In genomic region chr11:107817196-107817595, GRCm38 (mm10) we compare ENCODE assay signal across 11 mouse cellular contexts. TPM values are rescaled to one million over a fixed set of nuclear protein-coding genes. Genes with fewer than 3 reads are reported as not detected.
DNase-seq lines count a peak whose midpoint lies in the region; ATAC-seq lines count a peak whose summit lies in the region.
"Had no signal": no experiment of that assay in that cellular context is flagged by ENCODE, and none has a peak within 500 bp of the region (broad histone marks: within the 10 kb centered on the region; RNA-seq: fewer than 3 reads in every experiment).

No protein-coding gene starts in this region.

- no peaks in the 10 kb centered on the region for H3K27me3 ChIP-seq in hindbrain, embryonic 14.5 days (ENCODE audit: control insufficient read depth, insufficient read depth, low read length)
- 0 out of 2 replicates have a peak, but pooled peaks cover 6% of the 10 kb centered on the region for H3K27me3 ChIP-seq in hindbrain, embryonic 12.5 days

- no peak for ATAC-seq in hindbrain, embryonic 14.5 days (ENCODE audit: low FRiP score)
- no peak for ATAC-seq in hindbrain, embryonic 12.5 days (ENCODE audit: low FRiP score)
- 0 out of 2 replicates have a peak, but pooled peaks have one; percentile 17 for ATAC-seq in megakaryocyte progenitor cell, adult 5-6 weeks (replicated peaks; ENCODE audit: poor library complexity)
- no peak for ATAC-seq in erythroblast, adult 5-6 weeks (replicated peaks; ENCODE audit: low FRiP score, poor library complexity, severe bottlenecking)

- H3K4me1 ChIP-seq in hindbrain, embryonic 14.5 days (replicated peaks; ENCODE audit: control insufficient read depth, insufficient read depth, low read length) = peaks cover 15% of the 10 kb centered on the region
- H3K4me1 ChIP-seq in hindbrain, embryonic 12.5 days = peaks cover 12% of the 10 kb centered on the region

- no peak overlapping the region for H3K4me2 ChIP-seq in hindbrain, embryonic 14.5 days (replicated peaks)
- no peak overlapping the region for H3K4me2 ChIP-seq in hindbrain, embryonic 12.5 days (replicated peaks)
- H3K4me2 ChIP-seq: stomach, embryonic 15.5 days had no signal

- H3K9ac ChIP-seq in hindbrain, embryonic 14.5 days = no peak overlapping the region
- no peak overlapping the region for H3K9ac ChIP-seq in hindbrain, embryonic 12.5 days
- H3K9ac ChIP-seq: stomach, embryonic 15.5 days had no signal

- H3K9me3 ChIP-seq in hindbrain, embryonic 14.5 days (ENCODE audit: control insufficient read depth, low read length) = no peaks in the 10 kb centered on the region
- no peaks in the 10 kb centered on the region for H3K9me3 ChIP-seq in hindbrain, embryonic 12.5 days (replicated peaks)
- H3K9me3 ChIP-seq: stomach, embryonic 15.5 days had no signal

- WGBS in hindbrain, embryonic 14.5 days = 49% methylated on average over 5 of the region's 5 CpGs
- 42% methylated on average over 5 of the region's 5 CpGs for WGBS in hindbrain, embryonic 12.5 days

- H3K36me3 ChIP-seq in hindbrain, embryonic 14.5 days (replicated peaks; ENCODE audit: control insufficient read depth, insufficient read depth) = no peaks in the 10 kb centered on the region
- no peaks in the 10 kb centered on the region for H3K36me3 ChIP-seq in hindbrain, embryonic 12.5 days
- H3K36me3 ChIP-seq: stomach, embryonic 15.5 days had no signal

- no peak overlapping the region for H3K4me3 ChIP-seq in hindbrain, embryonic 14.5 days (replicated peaks; ENCODE audit: low read length)
- H3K4me3 ChIP-seq in hindbrain, embryonic 12.5 days = no peak overlapping the region
- H3K4me3 ChIP-seq: stomach, embryonic 15.5 days had no signal

- peak; percentile 41 for DNase-seq in hindbrain, embryonic 14.5 days (ENCODE audit: low spot score)
- DNase-seq in ES-CJ7 (ENCODE audit: low read depth, low spot score) = peak; percentile 21
- peak; percentile 29 for DNase-seq in adipocyte (ENCODE audit: low spot score)
- no peak for DNase-seq in cerebellum, postnatal 14 days
- DNase-seq: kidney, postnatal 14 days; lung, postnatal 14 days; right cerebral cortex, postnatal 14 days had no signal

- H3K27ac ChIP-seq in hindbrain, embryonic 14.5 days = no peak overlapping the region
- no peak overlapping the region for H3K27ac ChIP-seq in hindbrain, embryonic 12.5 days
- H3K27ac ChIP-seq: stomach, embryonic 15.5 days had no signal

RNA-seq across cellular contexts. Expression of gene Cacng4, which starts 22.8 kb away (rescaled TPM):
- polyA plus RNA-seq in hindbrain, embryonic 14.5 days (2014; fragmentation: Nextera tagmentation; extraction: Ambion mirVana) = 58.2 and 63.1 TPM in 2 replicates
- 35.8 and 37.4 TPM in 2 replicates for polyA plus RNA-seq in hindbrain, embryonic 12.5 days (2016; fragmentation: Nextera tagmentation; extraction: Ambion mirVana)
- total RNA-seq in megakaryocyte progenitor cell, adult 5-6 weeks (2015) = not detected in 2 replicates
- total RNA-seq in megakaryocyte progenitor cell, adult 5-6 weeks (2017) = not detected in 2 replicates
- total RNA-seq in erythroblast, adult 5-6 weeks (2015; ENCODE audit: low replicate concordance) = not detected in 2 replicates
- total RNA-seq in erythroblast, adult 5-6 weeks (2017; ENCODE audit: low replicate concordance) = not detected in 2 replicates

Comparison
In these comparisons a context has a peak if more than half of its experiments do, and no peak if none do; other contexts are left out.
1. DNase-seq: peak in hindbrain, embryonic 14.5 days (single experiment), ES-CJ7 (single experiment) and adipocyte (single experiment); none in cerebellum, postnatal 14 days (0 of 2).